Mouse (Mus musculus) liver, adult 2 months (tissue): Measurements from ENCODE around the gene Rpl12.

Experiments used
- CTCF ChIP-seq: fragments of 200-500 bp; IDR thresholded peaks from 2 replicates; pipeline ENCODE4 v1.5.1; 2011; ENCODE audit warnings: low read depth, low read length, control low read depth
- POLR2A ChIP-seq: fragments of 200-500 bp; IDR thresholded peaks from 2 replicates; pipeline ENCODE4 v1.6.1; 2011; ENCODE audit warnings: low read length, control low read depth; ENCODE audit not compliant: insufficient read depth; ENCODE audit errors: extremely low read depth

DNA sequence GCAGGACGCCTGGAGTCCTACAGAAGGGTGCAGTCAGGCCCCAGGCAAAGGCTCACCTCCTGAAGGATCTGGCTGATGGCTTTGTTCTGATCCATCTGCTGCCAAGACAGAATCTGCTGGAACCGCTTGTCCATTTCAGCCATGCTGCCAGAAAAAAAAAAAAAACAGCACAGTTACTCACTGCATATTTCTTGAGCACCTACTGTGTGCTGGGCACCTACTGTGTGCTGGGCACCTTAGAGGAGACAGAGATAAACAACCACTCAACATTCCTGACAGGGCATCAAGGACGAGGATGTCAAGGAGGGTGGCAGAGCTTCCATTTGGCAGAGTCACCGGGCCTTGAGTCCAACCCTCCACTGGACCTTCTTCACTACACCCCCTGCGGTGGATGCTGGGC, 22.6 kb upstream of the Rpl12 start:
- TF ChIP-seq CTCF (no peak), POLR2A (no peak)
